Mouse (Mus musculus) mouse trophoblast stem cell (cell line): ENCODE measurements around the gene Prkcd.

Experiments used
- in situ Hi-C, 2 experiments: fragments of 300-500 bp; cut with MseI, MboI; formaldehyde crosslinking; loops; 2 replicates in 1 of 2; 3 replicates in 1 of 2; pipeline ENCODE4 v1.15.1; 2025

The Prkcd gene

GRCm38 (mm10) chr14:30625856-30626726 is at the start of gene Prkcd:
Gene Prkcd (minus strand): TSS chr14:30626210.
- in situ Hi-C loops, result no loop called here

- in situ Hi-C loops, result loop anchor here (5.0 kb wide), 2 partner anchors 83 to 88 kb away; no protein-coding TSS in a partner anchor
Observed at GRCm38 (mm10) chr14:30674947-30675346, 48.9 kb upstream of the Prkcd start.

DNA sequence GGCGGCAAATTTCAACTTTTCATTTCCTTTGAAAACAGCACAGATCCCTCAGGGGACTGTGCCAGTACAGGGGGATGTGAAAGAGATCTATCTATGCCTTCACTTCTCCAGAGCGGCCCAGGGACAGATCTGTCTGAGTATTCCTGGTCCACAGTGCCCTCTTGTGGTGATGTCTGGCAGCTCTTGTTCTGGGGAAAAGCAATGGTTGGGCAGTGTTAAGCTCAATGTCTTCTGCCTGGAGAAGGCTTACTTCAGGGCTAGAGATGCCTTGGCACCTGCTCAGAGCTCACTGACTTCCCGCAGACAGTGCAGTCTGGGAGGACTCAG is 45.9 kb upstream of the Prkcd start:
- in situ Hi-C loops, result loop anchor here (5.0 kb wide), 2 partner anchors 80 to 85 kb away; no protein-coding TSS in a partner anchor

GRCm38 (mm10) chr14:30671095-30671985 is 45.3 kb upstream of the Prkcd start:
- in situ Hi-C loops, result loop anchor here (5.0 kb wide), 2 partner anchors 79 to 84 kb away; no protein-coding TSS in a partner anchor

GRCm38 (mm10) chr14:30670161-30670560 is 44.2 kb upstream of the Prkcd start:
- in situ Hi-C loops, result loop anchor here (5.0 kb wide), 2 partner anchors 78 to 83 kb away; no protein-coding TSS in a partner anchor

- in situ Hi-C loops, result no loop called here
Observed at GRCm38 (mm10) chr14:30666604-30667003, 40.6 kb upstream of the Prkcd start.

- in situ Hi-C loops, result no loop called here
Observed at GRCm38 (mm10) chr14:30666061-30666460, 40.1 kb upstream of the Prkcd start.

- in situ Hi-C loops, result no loop called here
Observed at GRCm38 (mm10) chr14:30655531-30655930, 29.5 kb upstream of the Prkcd start.

GRCm38 (mm10) chr14:30654691-30655228 is 28.8 kb upstream of the Prkcd start:
- in situ Hi-C loops, result no loop called here

- in situ Hi-C loops, result no loop called here
Observed at GRCm38 (mm10) chr14:30653943-30654659, 28.1 kb upstream of the Prkcd start, which contains the start of gene Rft1. Gene Rft1 (plus strand): TSS chr14:30654360.

DNA sequence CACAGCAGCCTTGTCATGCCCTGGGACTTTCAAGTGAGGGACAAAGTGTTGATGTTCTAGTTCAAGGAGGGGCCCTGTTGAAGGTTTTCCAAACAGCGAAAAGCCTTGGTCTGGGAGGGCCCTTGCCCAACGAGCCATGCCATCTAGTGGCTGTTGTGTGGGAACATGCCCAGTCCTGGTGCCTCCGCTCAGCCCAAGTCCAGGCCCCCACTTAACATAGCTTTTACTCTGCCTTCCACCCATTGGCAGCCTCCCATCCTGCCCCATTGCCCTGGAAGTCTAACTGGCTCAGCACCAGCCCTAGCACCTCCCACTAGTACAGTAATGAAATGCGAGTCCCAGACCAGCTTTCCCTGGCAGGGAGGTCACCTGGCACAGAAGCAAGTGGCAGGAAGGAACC is 25.0 kb upstream of the Prkcd start:
- in situ Hi-C loops, result no loop called here

DNA sequence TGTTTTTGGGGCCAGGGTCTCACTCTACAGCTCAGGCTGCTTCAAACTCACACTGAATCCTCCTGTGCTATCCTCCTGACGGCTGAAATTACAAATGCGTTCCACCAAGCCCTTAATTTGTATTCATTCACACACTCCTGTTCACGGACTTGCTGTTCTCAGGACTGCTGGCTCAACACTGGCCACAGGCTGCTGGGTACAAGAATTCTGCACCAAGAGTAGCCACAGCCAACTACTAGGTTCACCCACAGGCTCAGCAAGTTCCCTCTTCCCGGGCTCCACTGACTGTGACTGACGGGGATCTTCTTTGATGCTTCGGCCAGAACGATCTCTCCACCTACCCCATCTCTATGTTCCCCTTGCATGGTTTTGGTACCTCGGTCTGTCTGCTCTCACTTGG is 23.7 kb upstream of the Prkcd start:
- in situ Hi-C loops, result no loop called here

DNA sequence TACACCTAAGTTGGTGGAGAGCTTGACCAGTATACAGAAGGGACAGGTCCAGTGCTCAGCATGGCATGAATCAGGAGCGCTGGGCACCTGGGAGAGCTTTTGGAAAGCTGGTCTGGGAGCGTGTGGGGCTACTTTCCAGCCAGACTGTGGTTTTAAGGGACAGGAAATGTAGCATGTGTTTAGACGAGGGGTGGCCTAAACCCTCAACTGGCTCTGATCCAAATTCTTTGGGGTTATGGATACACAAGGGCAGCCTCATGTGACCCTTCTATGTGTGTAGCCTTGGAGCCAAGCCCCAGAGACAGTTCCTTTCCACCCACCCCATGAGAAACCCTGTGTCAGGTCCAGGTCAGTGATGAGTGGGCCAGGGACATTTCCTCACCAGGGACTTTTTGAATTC is 22.5 kb upstream of the Prkcd start:
- in situ Hi-C loops, result no loop called here

- in situ Hi-C loops, result no loop called here
Observed at GRCm38 (mm10) chr14:30646486-30646885, 20.5 kb upstream of the Prkcd start.

DNA sequence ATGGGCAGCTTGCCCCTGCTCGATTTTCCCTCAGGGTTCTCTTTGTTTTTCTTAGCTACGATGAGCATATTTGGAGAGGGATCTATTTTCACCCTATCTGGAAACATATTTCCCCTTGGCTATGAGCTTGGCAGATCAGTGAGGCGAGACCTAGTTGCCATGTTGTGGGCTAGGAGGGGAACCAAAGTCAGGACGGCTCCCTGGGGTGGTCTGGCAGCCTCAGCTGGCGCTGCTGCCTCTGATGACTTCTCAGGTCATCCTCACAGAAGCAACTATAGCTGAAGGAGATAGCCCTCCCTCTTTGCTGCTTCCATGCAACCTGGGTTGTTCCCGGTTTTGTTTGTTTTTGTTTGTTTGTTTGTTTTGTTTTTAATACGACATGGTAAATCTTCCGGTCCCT is 19.1 kb upstream of the Prkcd start:
- in situ Hi-C loops, result no loop called here

- in situ Hi-C loops, result no loop called here
Observed at GRCm38 (mm10) chr14:30644026-30644425, 18.0 kb upstream of the Prkcd start.

DNA sequence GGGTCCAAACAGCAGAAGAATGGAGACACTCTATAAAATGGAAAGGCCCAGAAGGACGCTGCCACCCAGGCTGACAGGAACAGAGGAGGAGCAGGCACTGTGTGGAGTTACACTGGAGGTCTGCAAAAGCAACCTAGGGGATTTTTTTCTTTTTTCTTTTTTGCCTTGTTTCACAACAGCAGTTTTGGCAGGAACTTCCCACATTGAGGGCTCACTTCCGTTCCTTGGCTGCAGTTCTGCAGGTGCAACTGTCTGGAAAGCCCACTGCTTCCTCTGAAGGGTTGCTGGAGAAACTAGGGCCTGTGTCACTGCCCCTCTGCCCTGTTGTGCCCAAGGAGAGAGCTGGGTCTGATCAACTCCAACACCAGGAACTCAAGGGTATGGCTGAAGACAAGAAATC is 15.7 kb upstream of the Prkcd start:
- in situ Hi-C loops, result no loop called here

DNA sequence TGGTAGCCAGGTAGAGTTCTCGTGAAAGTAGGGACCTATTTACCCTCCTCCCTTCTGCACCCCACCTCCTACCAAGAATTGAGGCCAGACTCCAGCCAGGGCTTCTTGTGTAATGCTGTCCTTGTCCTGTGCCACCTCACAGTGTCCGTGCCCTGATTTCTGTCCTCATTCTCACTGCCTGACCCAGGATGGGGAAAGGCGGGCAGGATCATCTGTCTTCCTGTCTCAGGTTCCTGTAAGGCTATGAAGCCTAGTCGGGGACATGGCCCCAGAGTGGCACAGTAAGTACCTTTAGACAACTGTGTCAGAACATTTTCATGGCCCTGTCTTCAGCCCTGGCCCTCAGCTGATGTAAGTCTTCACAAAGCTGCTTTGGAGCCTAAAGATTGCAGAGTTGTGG is 12.7 kb upstream of the Prkcd start:
- in situ Hi-C loops, result no loop called here

- in situ Hi-C loops, result no loop called here
Observed at GRCm38 (mm10) chr14:30638009-30638408, 12.0 kb upstream of the Prkcd start.

DNA sequence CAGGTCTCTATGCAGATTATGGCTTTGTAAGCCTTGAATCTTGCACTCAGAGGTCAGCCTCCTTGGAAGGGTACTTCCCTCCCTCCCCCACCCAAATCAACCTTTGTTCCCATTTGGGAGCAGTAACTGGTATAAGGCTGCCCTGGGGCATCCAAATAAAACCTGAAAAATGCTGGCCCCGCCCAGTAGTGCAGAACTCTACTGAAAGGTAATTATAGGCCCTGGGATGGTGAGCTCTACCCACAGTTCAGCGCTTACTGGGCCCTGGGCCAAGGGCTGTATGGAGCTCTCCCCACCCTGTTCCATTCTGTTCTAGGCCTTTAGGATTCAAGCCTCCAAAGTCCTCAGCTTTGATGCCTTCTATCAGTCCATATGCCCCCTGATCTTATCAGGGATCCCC is 11.1 kb upstream of the Prkcd start:
- in situ Hi-C loops, result no loop called here

GRCm38 (mm10) chr14:30636499-30636898 is 10.5 kb upstream of the Prkcd start:
- in situ Hi-C loops, result no loop called here
